In the genomic region with DNA sequence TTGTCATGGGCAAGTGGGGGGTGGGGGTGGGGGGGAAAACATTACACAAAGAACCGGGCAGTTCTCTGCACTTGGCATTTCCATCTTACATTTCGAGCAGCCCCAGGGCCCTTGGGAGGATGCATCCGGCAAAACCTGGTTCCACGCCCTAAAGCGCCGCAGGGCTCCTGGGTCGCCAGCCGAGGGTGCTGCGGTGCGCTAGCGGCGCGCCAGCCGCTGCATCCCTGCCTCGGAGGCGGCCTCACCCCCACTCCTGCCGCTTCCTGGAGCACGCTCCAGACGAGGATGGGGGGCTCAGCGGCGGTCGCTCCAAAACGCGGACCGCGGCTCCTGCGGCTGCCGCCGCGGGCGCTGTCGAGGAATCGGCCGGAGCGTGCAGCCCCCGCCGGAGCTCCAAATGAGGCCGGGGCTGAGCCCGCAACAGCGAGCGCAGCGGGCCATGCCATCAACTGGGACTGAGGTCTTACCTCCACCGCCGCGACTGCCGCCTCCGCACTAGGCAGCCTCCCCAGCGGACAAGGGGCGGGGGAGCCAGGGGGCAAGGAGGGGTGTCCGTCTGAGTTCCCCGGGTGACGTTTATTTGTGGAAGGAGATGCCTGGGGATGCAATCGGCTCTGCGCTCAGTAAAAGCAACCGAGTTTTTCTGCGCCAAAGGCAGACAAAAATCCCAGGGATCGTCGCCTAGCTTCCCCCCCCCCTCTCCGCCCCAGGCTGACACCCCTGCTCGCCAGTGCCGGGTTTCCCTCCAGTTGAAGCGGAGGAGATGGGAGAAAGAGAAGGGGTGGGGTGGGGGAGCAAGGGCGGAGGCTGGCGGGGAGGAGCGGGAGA, we compare ENCODE assay signal across 8 mouse cellular contexts. TPM values are rescaled to one million over a fixed set of nuclear protein-coding genes. Genes with fewer than 3 reads are reported as not detected.
DNase-seq lines count a peak whose midpoint lies in the region; ATAC-seq and TF ChIP-seq lines count a peak whose summit lies in the region.

No protein-coding gene starts in this region.

- H3K4me3 ChIP-seq in ES-Bruce4 (ENCODE audit: low read depth, low read length): peak overlapping the region; percentile 88
- peak overlapping the region; percentile 84 for H3K4me3 ChIP-seq in forebrain, embryonic 10.5 days
- peak overlapping the region; percentile 63 for H3K4me3 ChIP-seq in heart, embryonic 16.5 days (ENCODE audit: low read length)
- H3K4me3 ChIP-seq in lung, embryonic 14.5 days (ENCODE audit: low read depth, low read length): peak overlapping the region; percentile 74

- peak; percentile 61 to 72 for DNase-seq in adrenal gland, postnatal 36 days
- peak; percentile 70 for DNase-seq in forebrain, embryonic 10.5 days (ENCODE audit: extremely low spot score, low spot score)
- peak; percentile 56 to 74 for DNase-seq in kidney, postnatal 25 days
- peak; percentile 77 for DNase-seq in lung, embryonic 14.5 days
- DNase-seq in ovary, postnatal 14 days (ENCODE audit: low spot score): peak; percentile 36
- peak; percentile 41 for DNase-seq in urinary bladder, adult 2 months (ENCODE audit: low spot score)

- H3K4me2 ChIP-seq in heart, embryonic 16.5 days (ENCODE audit: low read depth, low read length): peak overlapping the region; percentile 89
- H3K4me2 ChIP-seq in lung, embryonic 14.5 days: peak overlapping the region; percentile 96

- TF ChIP-seq EP300 in ES-Bruce4 (IDR thresholded peaks at IDR 0.05; ENCODE audit: insufficient read depth, low read depth, low read length): peak; percentile 90

- peaks cover 12% of the 10 kb centered on the region for H3K36me3 ChIP-seq in ES-Bruce4 (ENCODE audit: control insufficient read depth, insufficient read depth, low read length, poor library complexity, severe bottlenecking)
- peaks cover 5% of the 10 kb centered on the region; the same call in 1 of the 2 replicates for H3K36me3 ChIP-seq in forebrain, embryonic 10.5 days (replicated peaks)
- H3K36me3 ChIP-seq in heart, embryonic 16.5 days (ENCODE audit: control insufficient read depth, insufficient read depth): peaks cover 7% of the 10 kb centered on the region; the same call in 1 of the 2 replicates
- peaks cover 15% of the 10 kb centered on the region for H3K36me3 ChIP-seq in lung, embryonic 14.5 days (ENCODE audit: insufficient read depth)

- H3K4me1 ChIP-seq in ES-Bruce4 (ENCODE audit: control insufficient read depth, insufficient read depth, low read length): no peaks in the 10 kb centered on the region
- peaks cover 44% of the 10 kb centered on the region for H3K4me1 ChIP-seq in forebrain, embryonic 10.5 days
- H3K4me1 ChIP-seq in heart, embryonic 16.5 days (ENCODE audit: control insufficient read depth, insufficient read depth, low read length): peaks cover 8% of the 10 kb centered on the region
- H3K4me1 ChIP-seq in lung, embryonic 14.5 days (ENCODE audit: insufficient read depth): no peaks in the 10 kb centered on the region

- peak overlapping the region; percentile 99 for H3K9ac ChIP-seq in ES-Bruce4 (ENCODE audit: low read depth, poor library complexity, severe bottlenecking)
- H3K9ac ChIP-seq in heart, embryonic 16.5 days (ENCODE audit: low read length): peak overlapping the region; percentile 72
- peak overlapping the region; percentile 85 for H3K9ac ChIP-seq in lung, embryonic 14.5 days

- peak overlapping the region; percentile 26 for H3K27ac ChIP-seq in ES-Bruce4 (ENCODE audit: insufficient read depth, low read length)
- peak overlapping the region; percentile 92 for H3K27ac ChIP-seq in forebrain, embryonic 10.5 days
- H3K27ac ChIP-seq in heart, embryonic 16.5 days (ENCODE audit: low read length): peak overlapping the region; percentile 76
- peak overlapping the region; percentile 93 for H3K27ac ChIP-seq in lung, embryonic 14.5 days (ENCODE audit: low read depth)

- no peaks in the 10 kb centered on the region for H3K9me3 ChIP-seq in ES-Bruce4 (replicated peaks; ENCODE audit: control insufficient read depth, insufficient read depth, low read length, poor library complexity, severe bottlenecking)
- H3K9me3 ChIP-seq in forebrain, embryonic 10.5 days: no peaks in the 10 kb centered on the region
- no peaks in the 10 kb centered on the region for H3K9me3 ChIP-seq in heart, embryonic 16.5 days (replicated peaks; ENCODE audit: control insufficient read depth, low read length)
- H3K9me3 ChIP-seq in lung, embryonic 14.5 days (ENCODE audit: low read depth, low read length): no peaks in the 10 kb centered on the region

- WGBS in forebrain, embryonic 10.5 days: under 1% methylated on average over 65 of the region's 65 CpGs
- WGBS in heart, embryonic 16.5 days: under 1% methylated on average over 64 of the region's 65 CpGs
- under 1% methylated on average over 65 of the region's 65 CpGs for WGBS in lung, embryonic 14.5 days

- no peaks in the 10 kb centered on the region for H3K27me3 ChIP-seq in ES-Bruce4 (ENCODE audit: control insufficient read depth, insufficient read depth, low read length, poor library complexity, severe bottlenecking)
- peaks cover 49% of the 10 kb centered on the region for H3K27me3 ChIP-seq in forebrain, embryonic 10.5 days (ENCODE audit: poor library complexity, severe bottlenecking)
- no peaks in the 10 kb centered on the region; the same call in 1 of the 2 replicates for H3K27me3 ChIP-seq in heart, embryonic 16.5 days (ENCODE audit: control insufficient read depth, insufficient read depth, low read length)
- no peaks in the 10 kb centered on the region for H3K27me3 ChIP-seq in lung, embryonic 14.5 days (ENCODE audit: insufficient read depth, low read length)

- peak; percentile 12; the same call in 1 of the 2 replicates for ATAC-seq in heart, embryonic 16.5 days (replicated peaks; ENCODE audit: extremely low read depth, insufficient read depth, low FRiP score)
- ATAC-seq in lung, embryonic 14.5 days (ENCODE audit: insufficient read depth): peak; percentile 12

- no peak for TF ChIP-seq POLR2A in ES-Bruce4 (IDR thresholded peaks at IDR 0.05; ENCODE audit: insufficient read depth, low read length)

- no peak for TF ChIP-seq CTCF in ES-Bruce4 (IDR thresholded peaks at IDR 0.05; ENCODE audit: low read depth, low read length)
- 0 out of 2 replicates have a peak, but pooled peaks have one; percentile 2 for TF ChIP-seq CTCF in lung, embryonic 14.5 days (IDR thresholded peaks at IDR 0.05; ENCODE audit: low read depth)

RNA-seq across cellular contexts. Expression of a gene that starts 1.2 kb away (rescaled TPM):
- polyA plus RNA-seq in ES-Bruce4 (2011; ENCODE audit: insufficient read depth, insufficient read length, low read depth, missing spikeins): 66.1 and 75.1 TPM in 2 replicates
- total RNA-seq in adrenal gland, postnatal 36 days (2021): 10 to 100 TPM; 25.3 to 26.5 TPM
- polyA plus RNA-seq in forebrain, embryonic 10.5 days (2016; fragmentation: Nextera tagmentation; extraction: Ambion mirVana): 35.9 and 41.4 TPM in 2 replicates
- polyA plus RNA-seq in heart, embryonic 16.5 days (2015; fragmentation: Nextera tagmentation; extraction: Ambion mirVana): 33.9 and 40.8 TPM in 2 replicates
- 124 and 129 TPM in 2 replicates for polyA plus RNA-seq in lung, embryonic 14.5 days (2014; fragmentation: Nextera tagmentation; extraction: Ambion mirVana)
- polyA plus RNA-seq in urinary bladder, adult 2 months (2012; rRNA removed): 13.5 and 15.6 TPM in 2 replicates

Comparison
In these comparisons a context has a peak if more than half of its experiments do, and no peak if none do; other contexts are left out.
1. Peak in every context shown above with its lines: DNase-seq, ATAC-seq, H3K4me3 ChIP-seq and H3K27ac ChIP-seq.
2. H3K27ac ChIP-seq: peak in every context shown above with its lines; median percentile 93 in lung, embryonic 14.5 days; 92 in forebrain, embryonic 10.5 days; 76 in heart, embryonic 16.5 days; 26 in ES-Bruce4.